Mouse (Mus musculus) cerebellum, adult 8-10 months (tissue): ENCODE measurements at regions not wholly inside any gene's neighbourhood (a gene's known extent, or its start where the extent isn't known, plus 50 kb on each side); places are given as distances from the start of the nearest gene placed in this dataset.
A peak's percentile ranks its signal among the peaks of the same experiment; 100 is the strongest.
"Not testable (repeated sequence)": the region's sequence is repeated elsewhere in the genome, so short reads cannot be mapped to it uniquely, and the experiment has no call there.

Experiments
- DNase-seq: peaks from one replicate; pipeline ENCODE4 v3.0.0; 2022

DNA sequence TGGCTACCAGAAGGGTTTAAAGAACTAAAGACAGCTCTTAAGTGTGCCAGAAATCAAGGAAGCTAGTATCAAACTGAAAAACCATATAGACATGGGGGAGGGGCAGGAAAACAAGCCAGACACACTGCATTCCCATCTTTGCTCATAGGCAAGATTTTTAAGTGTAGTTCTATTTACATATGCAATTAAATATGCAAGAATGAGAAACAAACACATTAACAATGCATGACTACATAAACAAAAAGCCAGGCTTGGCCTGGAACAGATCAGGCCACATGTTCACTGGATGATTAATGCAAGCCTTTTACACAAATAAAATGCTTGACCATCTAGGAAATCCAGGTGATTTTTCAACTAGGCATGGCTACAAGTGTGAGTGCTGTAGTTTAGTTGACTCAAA is 798.0 kb downstream of the Cypt12 start:
- no peak for DNase-seq

DNA sequence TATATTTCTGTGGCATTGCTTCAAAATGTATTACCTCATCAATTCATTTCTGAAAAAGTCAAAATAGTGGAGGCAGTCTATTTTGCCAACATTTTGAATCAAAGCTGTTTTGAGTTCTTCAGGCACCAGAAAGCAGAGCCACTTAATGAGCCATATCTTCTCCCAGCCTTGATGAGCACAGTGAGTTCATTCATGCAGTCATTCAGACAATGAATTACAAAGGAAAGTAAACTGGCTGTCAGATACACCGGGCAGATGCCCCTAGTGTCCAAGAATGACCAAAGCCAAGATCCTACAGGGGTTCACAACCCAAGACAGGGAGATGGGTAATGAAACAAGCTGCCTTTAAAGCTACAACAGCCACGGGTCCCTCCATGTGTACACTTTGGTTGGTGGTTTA is 798.7 kb downstream of the Cypt12 start:
- DNase-seq, result no peak

DNA sequence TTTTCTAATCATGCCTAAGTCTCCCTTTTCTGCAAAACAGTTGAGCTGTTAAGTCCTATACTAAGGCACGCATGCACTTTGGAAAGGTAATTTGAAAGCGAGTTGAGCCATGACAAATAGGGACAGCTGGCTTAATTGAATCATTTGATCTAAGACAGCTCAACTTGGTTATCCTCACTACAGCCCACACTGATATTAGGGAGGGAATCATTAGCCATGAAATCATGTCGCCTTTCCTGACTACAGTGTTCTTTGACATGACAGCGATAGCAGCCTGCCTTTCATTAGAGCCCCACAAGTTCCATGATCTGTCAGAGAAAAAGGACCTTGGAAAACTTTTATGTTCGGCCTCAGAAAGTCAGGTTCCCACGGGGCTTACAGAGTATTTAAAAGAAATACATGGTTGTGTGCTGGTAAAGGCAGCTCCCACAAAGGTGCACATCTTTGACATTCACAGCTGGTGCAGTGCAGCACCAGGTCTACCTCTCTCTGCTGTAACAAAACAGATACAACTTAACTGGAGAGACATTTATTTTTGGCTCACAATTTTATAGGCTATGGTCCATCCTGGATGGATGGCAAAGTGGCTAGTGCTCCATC is 803.5 kb downstream of the Cypt12 start:
- no peak for DNase-seq

DNA sequence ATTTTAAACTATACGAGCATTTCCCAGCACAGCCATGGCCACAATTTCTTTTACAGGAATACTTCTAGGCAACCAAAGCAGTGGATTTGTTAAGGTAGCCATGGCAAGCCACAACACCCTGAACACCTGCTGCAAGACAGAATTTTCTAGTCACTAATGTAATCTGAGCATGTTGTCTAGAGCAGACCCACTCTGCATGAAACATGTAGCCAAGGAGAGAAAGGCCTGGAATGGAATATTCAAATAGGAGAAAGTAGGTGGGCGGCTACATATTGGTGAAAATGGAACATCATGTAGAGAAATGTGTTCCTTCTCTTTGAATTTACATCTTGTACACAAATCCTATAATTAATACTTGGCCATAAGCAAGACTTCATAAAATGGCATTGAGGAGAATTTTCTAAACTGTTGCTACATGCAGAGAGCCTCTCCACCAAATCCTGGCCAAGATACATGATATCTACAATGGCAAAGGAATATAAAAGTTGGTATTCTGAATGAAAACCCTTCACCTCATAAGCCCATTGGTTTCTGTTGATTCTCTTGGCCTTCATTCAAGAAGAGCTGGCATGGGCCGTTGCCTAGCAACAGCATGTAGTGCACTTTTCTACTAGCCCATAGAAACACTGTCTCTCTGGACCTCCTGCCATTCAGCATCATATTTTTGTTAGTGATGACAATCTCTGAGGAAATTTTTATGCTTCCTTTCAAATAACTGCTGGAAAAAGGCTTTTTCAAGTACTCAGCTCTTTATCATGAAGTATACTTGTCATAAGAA is 816.3 kb downstream of the Cypt12 start:
- peak; percentile 6 for DNase-seq

DNA sequence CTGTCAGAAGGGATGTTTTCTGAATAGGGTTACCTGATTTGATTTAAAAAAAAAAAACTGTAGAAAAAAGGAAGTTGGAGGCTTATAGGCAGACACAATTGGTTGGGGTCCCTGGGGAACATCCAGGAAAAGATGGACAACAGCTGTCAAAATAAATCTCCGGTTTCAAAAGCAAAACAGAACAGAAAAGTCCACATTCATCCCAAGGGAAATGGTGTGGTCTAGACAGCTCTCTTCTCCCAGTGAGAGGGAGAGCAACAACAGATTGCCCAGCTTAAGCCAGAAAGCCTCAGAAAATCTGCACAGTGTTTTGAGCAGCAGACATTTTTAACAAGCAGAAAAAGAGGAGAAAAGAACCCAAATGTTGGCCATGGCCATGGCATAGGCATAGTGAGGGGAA is 830.3 kb downstream of the Cypt12 start:
- DNase-seq, result no peak

DNA sequence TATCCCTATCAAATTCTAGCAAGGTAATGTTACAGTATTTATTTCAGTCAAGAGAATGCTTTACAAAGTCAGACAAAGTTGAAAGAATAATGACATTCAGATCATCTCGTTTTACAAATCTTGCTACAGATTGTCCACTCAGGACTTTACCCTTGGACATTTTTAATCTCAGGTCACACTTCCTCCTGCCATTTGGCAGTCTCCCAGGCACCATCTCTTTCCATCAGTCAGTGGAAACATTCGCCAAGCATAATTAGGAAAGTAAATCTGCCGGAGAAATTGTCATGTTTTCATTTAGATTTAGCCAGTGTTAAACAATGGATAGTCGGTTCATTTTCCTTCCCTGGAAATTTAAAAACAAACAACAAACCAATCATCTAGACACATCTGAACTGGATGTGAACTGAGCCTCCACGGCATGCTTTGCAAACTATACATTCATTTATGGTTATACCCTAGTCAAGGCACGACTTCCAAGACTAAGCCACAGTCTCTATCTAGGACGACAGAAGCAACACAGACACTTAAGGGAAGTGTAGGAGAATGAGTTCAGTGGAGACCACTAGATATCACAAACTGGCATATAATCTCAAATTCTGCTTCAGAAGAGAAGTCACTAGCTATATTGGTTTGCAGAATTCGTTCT is 839.4 kb downstream of the Cypt12 start:
- DNase-seq, result peak; percentile 10

DNA sequence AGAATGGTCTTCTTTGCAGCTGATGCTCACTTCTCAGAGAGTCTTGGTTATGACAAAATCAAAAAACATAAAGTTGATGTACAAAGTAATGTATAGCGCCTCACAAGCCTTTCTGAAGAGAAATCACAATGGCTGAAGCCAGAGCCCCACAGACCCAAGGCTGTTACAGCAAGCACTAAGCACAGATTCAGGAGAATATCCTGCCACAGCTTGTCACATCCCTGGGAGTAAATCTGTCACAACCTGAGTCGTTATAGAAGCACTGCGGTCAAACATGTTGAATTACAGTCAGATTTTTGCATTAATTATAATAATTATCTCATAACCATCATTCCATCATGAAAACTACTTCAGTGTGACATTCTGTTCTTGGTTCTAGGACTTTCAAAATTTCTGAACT is 825.7 kb downstream of the 1700064H15Rik start:
- DNase-seq, result no peak

DNA sequence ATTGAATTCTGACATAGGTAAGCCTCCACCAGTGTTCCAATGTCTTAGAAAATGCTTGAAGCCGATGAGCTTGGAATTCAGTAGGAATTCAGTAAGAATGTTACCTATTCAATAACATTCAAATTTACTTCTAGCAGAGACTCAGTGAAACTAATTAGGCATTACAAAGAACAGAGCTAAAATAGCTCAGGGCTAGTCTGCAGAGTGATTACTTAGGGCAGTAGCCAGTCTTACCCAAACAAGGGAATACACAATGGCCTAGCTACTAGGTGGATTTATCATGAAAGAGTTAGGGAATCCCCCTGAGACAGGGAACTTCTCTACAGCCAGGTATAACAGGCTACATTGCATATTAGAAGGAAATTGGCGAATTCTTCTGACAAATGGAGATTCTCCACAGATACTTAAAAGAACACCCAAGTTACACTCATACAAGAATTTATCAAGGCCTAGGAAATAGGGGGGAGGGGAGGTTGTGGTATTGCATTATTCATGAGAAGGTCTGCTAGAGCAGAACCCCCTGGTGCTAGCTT is 799.6 kb downstream of the 1700064H15Rik start:
- not testable (repeated sequence) for DNase-seq

DNA sequence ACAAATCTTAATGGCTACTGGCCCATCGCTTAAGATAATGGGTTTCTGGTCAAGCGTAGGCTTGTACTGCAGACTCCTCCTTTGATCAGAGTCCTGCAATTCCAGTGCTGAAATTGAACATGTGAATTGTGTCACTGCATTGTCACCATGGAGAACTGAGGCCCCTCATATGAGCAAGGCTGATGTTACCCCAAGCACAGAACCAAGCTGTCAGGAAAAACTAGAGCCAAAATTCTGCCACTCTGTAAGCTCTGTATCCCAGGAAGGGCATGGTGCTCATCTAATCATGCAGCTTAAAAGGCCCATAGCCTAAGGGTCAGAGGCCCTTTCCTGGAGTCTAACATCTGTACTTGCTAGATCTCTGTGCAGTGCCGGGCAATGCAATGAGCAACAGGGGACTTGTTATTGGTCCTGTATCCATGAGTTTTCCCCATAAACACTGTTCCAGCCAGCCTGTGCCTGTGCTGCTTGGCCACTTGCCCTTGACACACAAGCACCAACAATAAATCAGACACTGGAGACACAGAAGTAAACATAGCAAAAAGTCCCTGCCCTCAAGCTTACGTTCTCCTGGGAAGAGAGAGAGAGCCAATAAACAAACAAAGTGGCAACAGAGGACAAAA is 760.2 kb downstream of the 1700064H15Rik start:
- DNase-seq, result no peak

DNA sequence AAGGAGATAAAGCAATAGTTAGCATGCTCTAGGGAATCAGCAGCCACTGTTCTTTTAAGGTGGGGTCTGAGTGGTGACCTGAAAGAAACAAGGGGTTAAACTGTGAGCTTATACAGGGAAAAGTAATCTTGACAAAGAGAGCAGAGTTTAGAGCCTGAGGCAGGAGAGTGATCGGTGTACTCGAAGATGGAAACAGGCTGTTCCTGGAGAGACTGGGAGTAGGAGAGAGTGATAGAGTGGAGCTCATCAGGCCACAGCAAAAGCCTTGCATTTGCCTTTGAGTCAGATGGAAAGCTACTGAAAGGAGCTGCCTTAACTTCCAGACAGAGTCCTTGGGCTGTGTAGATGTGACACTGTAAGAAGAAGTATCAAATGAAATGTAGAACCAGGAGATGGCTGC is 759.7 kb downstream of the 1700064H15Rik start:
- no peak for DNase-seq

DNA sequence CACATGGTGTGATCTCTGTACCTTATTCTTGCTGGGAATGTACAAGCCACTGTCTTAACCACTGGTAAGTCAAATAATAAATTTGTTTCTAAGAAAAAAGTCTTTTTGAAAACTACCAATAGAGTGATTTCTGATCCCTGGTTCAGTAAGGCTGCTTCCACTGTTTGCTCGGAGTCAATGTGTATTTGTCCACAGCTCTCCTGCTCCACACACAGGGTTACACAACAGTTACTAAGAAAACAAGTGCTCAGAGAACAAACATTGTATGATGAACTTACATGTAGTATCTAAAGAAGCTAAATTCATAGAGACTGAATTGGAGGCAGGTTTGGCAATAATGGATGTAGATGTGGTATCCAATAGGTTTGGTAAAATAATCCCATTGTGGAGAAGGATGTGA is 751.4 kb downstream of the 1700064H15Rik start:
- DNase-seq, result no peak

DNA sequence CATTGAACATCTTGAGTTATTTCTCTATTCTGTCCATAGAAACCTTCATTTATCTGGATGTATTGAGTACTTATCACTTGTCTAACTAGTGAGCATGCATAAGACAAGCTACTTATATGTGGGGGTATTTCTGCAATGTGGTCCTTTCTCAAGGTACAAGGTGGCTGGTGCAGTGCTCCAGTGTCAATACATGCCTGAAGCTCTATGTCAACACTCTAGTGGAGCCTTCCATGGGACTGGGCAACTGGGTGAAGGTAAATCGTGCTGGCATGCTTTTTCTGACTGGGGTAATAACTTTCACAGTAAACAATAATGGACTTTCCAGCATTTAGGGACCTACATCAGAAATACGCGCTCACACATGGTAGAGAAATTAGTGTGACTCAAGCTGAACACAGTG is 750.9 kb downstream of the 1700064H15Rik start:
- DNase-seq, result no peak

DNA sequence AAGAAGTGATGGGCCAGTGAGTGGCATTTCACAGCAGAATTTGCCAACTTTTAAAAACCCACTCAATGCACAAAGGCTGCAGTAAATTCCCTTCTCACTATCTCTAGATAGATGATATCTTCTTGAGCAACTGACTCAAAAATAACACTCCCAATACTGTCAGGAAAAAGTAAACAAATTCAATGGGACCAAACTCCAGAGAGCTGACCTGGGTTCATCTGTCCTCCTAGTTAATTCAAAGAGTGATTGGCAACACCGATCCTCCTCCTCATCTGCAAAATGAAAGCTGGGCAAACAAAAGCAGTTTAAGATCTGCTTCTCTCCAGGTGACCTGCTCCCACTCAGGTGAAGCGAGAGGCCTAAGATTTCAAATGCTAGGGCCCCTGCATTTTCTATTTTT is 747.3 kb downstream of the 1700064H15Rik start:
- DNase-seq, result no peak

DNA sequence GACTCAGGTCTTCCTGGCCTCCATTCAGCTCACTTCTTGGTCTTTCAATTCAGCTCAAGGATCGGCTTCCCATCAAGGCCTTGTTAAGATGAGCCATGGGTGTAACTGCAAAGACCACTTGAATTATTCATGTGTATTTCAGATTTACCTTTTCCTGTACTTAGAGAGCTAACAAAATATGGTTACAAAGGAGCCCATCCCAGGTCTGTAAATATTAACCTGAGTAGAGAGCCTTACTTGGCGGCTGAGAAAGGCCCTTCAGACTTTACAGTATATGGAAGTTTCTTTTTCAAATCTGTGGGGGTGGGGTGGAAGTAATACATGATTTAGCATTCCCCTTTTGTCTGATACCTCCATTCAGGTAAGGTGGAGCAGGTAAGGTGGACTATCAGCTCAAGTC is 735.7 kb downstream of the 1700064H15Rik start:
- no peak for DNase-seq

DNA sequence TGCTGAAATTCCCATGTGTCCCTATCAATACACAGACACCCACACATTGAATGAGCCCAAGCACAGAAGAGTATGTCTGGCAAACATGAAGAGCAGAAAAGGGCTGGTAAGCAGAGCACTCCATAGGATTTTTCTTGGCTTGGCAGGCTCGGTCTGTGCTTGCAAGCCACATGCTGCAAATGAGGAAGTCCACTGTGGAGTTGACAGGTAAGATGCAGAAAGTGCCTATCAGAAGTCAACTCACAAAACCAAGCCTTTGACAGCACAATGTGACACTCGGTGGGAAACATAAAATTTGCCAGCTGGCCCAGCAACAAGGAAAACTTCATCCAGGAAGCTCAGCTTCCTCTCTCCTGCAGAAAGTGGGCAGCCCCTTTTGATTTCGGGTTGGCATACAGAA is 722.7 kb downstream of the 1700064H15Rik start:
- DNase-seq, result peak; percentile 2

DNA sequence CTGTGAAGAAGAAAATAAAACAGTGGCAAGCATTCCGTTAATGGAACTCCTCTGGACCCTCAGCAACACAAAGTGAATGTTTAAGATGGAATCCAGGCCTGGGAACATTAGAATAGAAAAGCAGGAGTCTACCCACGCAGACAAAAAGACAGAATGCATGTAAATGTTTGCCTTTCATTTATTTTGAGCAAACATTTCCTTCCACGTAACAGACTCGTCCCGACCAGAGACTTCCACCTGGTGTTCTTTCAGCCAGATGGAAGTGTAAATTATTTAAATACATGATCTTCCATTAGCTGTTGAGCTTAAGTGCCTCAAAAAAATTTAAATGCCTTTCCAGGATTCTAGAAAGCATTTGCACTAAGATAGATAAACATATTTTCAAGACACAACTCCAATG is 722.3 kb downstream of the 1700064H15Rik start:
- no peak for DNase-seq

DNA sequence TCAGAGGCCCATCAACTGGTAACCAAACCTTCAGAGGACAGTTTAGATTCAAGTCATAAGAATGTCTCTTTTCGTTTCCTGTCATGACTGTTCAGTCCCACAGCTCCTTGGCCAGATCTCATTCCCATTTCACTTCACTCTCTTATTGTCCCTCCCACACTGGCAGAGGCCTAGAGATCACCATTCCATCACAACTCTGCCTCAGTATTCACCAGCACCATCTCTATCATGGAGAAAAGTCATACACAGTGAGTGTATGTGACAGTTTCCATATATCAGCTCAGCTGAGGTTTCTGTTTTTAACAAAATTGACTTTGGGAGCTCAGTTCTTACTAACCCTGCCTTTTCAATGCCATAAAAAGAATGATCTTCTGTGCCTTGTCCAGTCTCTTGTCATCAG is 719.7 kb downstream of the 1700064H15Rik start:
- DNase-seq, result no peak

DNA sequence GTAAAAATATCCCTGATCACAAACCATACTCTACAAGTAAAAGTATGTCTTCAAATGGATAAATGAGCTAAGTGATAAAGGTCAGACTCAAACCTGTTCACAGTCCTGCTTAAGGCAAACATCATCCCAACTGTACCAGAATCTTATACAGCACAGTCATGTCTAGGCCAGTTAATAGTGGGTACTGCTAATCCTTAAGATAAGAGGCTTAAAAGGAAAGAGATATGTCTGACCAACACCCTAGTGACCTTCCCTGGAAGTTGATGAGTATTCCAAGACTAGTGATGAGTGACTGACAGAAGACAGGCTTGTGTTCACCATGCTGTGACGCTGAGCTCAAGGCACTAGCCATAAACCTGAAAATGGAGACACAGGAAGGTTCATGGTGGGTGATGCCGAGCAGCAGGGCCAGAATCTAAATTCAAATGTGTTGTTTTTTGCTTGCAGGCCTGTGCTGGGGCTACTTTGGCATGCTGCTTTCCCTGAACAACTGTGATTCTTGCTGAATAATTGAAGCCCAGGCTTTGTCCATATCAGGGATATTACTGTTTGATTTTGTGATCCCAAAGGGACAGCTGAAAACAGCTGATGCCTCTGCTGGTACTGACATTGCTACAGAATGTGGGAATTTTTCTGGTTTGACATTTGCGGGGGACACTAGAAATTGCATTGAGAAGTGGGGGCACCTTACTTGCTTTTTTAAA is 699.9 kb downstream of the 1700064H15Rik start:
- no peak for DNase-seq

DNA sequence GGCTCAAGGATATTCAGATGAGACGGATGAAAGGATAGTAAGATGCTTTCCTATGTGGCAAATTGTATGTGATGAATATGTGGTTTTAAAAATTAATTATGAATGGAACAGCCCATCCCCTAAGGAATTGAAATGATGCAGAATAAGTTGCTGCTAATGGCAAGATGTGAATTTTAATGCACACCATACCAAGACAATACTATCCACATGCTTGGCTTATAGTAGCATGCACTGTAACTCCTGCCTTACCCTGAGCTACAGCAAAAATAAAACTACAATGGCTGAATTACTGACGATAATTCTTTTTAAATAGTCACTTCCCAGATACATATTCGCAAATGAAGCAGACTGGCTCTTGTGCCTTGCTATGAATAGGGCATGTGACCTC is 699.4 kb downstream of the 1700064H15Rik start:
- no peak for DNase-seq

DNA sequence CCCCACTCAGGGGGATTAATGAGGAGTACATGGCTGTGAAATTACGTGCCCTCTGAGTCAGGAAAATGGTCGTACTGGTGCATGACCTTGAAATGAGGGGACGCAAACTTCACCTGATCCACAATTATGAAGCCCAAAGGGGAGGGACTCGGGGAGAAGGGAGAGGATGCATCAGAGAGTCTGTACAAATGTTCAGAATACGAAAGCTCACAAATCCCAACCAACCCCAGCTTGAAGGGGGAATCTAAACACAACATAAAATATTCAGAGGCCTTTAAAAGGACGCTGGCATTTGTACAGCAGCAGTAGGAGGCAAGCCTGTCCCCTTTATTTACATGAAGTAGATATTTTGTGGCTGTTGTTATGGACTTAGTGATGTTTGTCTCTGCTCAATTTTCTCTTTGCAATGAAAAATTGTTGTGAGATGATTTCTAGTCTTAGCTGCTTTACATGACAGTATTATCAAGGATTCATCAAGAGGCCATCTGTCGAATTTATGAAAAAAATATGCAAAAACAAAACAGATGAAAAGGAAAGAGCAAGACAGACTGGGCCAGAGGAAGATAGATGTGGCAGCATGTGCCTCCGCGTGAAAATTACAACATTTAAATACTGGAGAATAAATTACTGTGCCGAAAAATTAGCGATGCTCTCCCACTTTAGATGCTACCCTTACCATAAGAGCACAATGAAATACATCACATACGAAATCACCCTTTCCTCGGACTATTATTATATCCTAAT is 695.3 kb downstream of the 1700064H15Rik start:
- DNase-seq, result no peak

DNA sequence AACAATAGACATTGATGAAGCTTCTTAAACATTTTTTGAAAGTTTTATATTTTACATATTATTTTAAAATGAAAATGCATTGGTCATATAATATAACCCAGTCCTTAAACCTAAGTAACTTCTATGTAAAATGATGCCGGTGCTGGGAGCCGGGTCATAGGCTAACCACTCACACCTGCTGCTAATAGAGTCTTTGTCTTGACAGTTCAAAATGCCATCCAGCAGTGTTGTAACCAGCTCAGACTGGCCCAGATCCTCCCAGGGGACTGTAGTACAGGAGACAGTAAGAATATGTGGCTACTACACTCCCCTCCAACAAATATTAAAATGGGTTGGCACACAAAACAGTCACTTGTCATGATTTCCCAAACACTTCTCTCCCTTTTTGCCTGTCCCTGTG is 693.6 kb downstream of the 1700064H15Rik start:
- DNase-seq, result no peak
